Mouse (Mus musculus) cortical plate, adult 2 months (tissue): ENCODE data around the gene Gm15557.

Experiments used
- CTCF ChIP-seq: fragments of 200-500 bp; IDR thresholded peaks from 2 replicates; pipeline ENCODE4 v1.5.1; 2011; ENCODE audit warnings: mild to moderate bottlenecking, control low read depth, low read length; ENCODE audit not compliant: insufficient read depth; ENCODE audit errors: extremely low read depth
- POLR2A ChIP-seq: fragments of 200-500 bp; IDR thresholded peaks from 2 replicates; pipeline ENCODE4 v1.6.1; 2011; ENCODE audit warnings: mild to moderate bottlenecking, low read length, control low read depth; ENCODE audit not compliant: insufficient read depth; ENCODE audit errors: extremely low read depth

GRCm38 (mm10) chr2:155973348-155973747, 32.8 kb downstream of the Gm15557 start:
- TF ChIP-seq POLR2A (no peak), CTCF (no peak)
